Mouse (Mus musculus) cortical plate, adult 2 months (tissue): ENCODE data around the gene Lrrc3.

ENCODE experiments used
- CTCF ChIP-seq: fragments of 200-500 bp; IDR thresholded peaks from 2 replicates; pipeline ENCODE4 v1.5.1; 2011; ENCODE audit warnings: mild to moderate bottlenecking, control low read depth, low read length; ENCODE audit not compliant: insufficient read depth; ENCODE audit errors: extremely low read depth
- POLR2A ChIP-seq: fragments of 200-500 bp; IDR thresholded peaks from 2 replicates; pipeline ENCODE4 v1.6.1; 2011; ENCODE audit warnings: mild to moderate bottlenecking, low read length, control low read depth; ENCODE audit not compliant: insufficient read depth; ENCODE audit errors: extremely low read depth

DNA sequence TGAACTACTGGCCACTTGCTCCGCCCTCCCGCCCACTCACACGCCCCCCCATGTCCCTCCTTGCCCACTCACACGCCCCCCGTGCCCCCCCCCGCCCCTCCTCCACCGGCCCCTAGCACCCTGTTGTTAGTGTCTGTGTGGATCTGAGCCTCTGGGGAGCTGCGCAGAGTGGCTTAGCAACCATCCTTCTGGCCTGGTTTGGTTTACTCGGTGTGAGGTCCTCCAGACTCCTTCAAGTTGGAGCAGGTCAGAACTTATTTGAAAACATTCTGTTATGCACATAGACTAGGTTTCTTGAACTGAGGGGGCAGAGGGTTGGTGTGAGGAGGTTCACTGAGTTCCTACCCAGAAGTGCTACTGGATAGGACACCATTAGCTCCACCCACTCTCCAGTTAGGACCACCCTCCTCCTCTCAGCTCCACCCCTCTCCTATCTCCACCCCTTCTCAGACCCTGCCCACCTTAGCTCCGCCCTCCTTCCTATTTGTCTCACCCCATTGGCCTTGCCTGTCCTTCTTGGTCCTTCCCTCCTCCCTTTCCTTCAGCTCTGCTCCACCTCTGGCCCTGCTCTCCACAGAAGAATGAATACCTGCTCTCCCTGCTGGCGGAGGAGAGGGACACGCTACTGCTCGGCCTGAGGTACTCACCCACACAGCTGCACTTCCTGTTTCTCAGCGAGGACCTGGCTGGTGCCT, 38.1 kb downstream of the Lrrc3 start:
- TF ChIP-seq CTCF (no peak), POLR2A (no peak)
